In the genomic region with DNA sequence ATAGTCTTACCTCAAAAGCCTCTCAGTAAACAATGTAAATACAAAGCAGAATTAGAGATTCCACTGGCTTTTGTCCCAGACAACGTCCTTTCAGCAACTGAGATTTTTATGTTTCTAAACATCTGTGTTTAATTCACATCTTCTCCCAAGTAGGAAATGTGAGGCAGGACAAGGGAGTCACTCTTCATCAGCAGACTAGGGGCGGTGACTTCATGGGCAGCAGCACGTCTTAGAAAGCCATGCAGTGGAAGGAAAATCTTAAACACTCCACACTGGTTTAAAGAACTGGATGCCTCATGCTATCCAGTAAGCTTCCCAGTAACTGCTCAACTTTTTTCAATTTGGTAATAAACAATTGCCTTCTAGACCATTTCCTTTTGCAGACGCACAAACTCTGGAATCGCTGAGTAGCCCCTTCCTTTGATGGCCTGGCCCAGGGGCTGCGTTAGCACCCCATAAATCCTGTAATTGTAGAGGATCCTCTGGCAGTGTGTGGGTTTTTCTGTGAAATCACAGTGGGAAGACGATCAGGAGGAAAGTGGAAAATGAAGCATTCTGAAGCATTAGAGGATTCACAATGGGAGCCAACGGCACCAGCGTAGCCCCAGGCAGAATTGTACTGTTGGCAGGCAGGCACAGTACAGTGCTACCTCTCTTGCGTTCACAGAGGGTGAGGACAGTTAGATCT, we compare ENCODE assay signal across 17 mouse cellular contexts.
DNase-seq lines count a peak whose midpoint lies in the region; ATAC-seq lines count a peak whose summit lies in the region.
"Had no signal": no experiment of that assay in that cellular context is flagged by ENCODE, and none has a peak within 500 bp of the region (broad histone marks: within the 10 kb centered on the region; RNA-seq: fewer than 3 reads in every experiment).

No protein-coding gene starts in this region.

- no peak overlapping the region for H3K9ac ChIP-seq in intestine, embryonic 16.5 days (ENCODE audit: low read depth, low read length)
- no peak overlapping the region for H3K9ac ChIP-seq in intestine, embryonic 15.5 days
- no peak overlapping the region for H3K9ac ChIP-seq in embryonic facial prominence, embryonic 14.5 days (ENCODE audit: low read depth, low read length)
- no peak overlapping the region for H3K9ac ChIP-seq in limb, embryonic 15.5 days
- no peak overlapping the region for H3K9ac ChIP-seq in forebrain, embryonic 11.5 days (ENCODE audit: low read length)
- H3K9ac ChIP-seq: liver, embryonic 15.5 days had no signal

- ATAC-seq in intestine, embryonic 16.5 days = no peak
- ATAC-seq in intestine, embryonic 15.5 days = no peak
- ATAC-seq in embryonic facial prominence, embryonic 14.5 days (ENCODE audit: low read depth) = peak; percentile 86
- ATAC-seq in limb, embryonic 15.5 days (ENCODE audit: insufficient number of reproducible peaks, low FRiP score, low TSS enrichment, low read depth) = peak; percentile 89
- no peak for ATAC-seq in forebrain, embryonic 11.5 days (replicated peaks; ENCODE audit: low FRiP score)
- ATAC-seq: forebrain, embryonic 16.5 days; intestine, postnatal 0 days; midbrain, embryonic 16.5 days had no signal

- peak overlapping the region; percentile 23; the same call in 1 of the 2 replicates for H3K27ac ChIP-seq in intestine, embryonic 16.5 days (ENCODE audit: low read length)
- no peak overlapping the region for H3K27ac ChIP-seq in intestine, embryonic 15.5 days
- H3K27ac ChIP-seq in embryonic facial prominence, embryonic 14.5 days (replicated peaks; ENCODE audit: low read depth, low read length) = peak overlapping the region; percentile 73
- peak overlapping the region; percentile 77 for H3K27ac ChIP-seq in limb, embryonic 15.5 days
- no peak overlapping the region for H3K27ac ChIP-seq in forebrain, embryonic 11.5 days (ENCODE audit: low read depth, low read length)
- H3K27ac ChIP-seq: left cerebral cortex, adult 2 months; liver, embryonic 15.5 days had no signal

- peak; percentile 35 for DNase-seq in NIH3T3 (ENCODE audit: low read depth)
- DNase-seq in embryonic facial prominence, embryonic 14.5 days (ENCODE audit: low spot score) = peak; percentile 88
- no peak for DNase-seq in heart, adult 11 months
- DNase-seq in forebrain, embryonic 11.5 days (ENCODE audit: low spot score) = no peak
- DNase-seq in Muller cell, postnatal 12 days (ENCODE audit: inconsistent ontology term) = no peak
- DNase-seq: cerebellum, adult 11-12 months; heart, adult 18-20 months; heart, postnatal 36 days; right cerebral cortex, postnatal 25 days had no signal

- H3K27me3 ChIP-seq in intestine, embryonic 16.5 days (replicated peaks; ENCODE audit: control insufficient read depth, insufficient read depth, low read length) = no peaks in the 10 kb centered on the region
- H3K27me3 ChIP-seq in intestine, embryonic 15.5 days (replicated peaks) = no peaks in the 10 kb centered on the region
- H3K27me3 ChIP-seq in embryonic facial prominence, embryonic 14.5 days (replicated peaks; ENCODE audit: control insufficient read depth, insufficient read depth, low read length) = no peaks in the 10 kb centered on the region
- no peaks in the 10 kb centered on the region for H3K27me3 ChIP-seq in limb, embryonic 15.5 days
- H3K27me3 ChIP-seq in forebrain, embryonic 11.5 days (ENCODE audit: control insufficient read depth, insufficient read depth, low read length) = no peaks in the 10 kb centered on the region
- H3K27me3 ChIP-seq: liver, embryonic 15.5 days had no signal

- 56% methylated on average over 10 of the region's 10 CpGs for WGBS in intestine, embryonic 16.5 days
- 56% methylated on average over 10 of the region's 10 CpGs for WGBS in intestine, embryonic 15.5 days
- 35% methylated on average over 10 of the region's 10 CpGs for WGBS in embryonic facial prominence, embryonic 14.5 days
- 23% methylated on average over 10 of the region's 10 CpGs for WGBS in limb, embryonic 15.5 days
- 77% methylated on average over 10 of the region's 10 CpGs for WGBS in forebrain, embryonic 11.5 days

- H3K4me3 ChIP-seq in intestine, embryonic 16.5 days (ENCODE audit: low read length) = no peak overlapping the region
- no peak overlapping the region for H3K4me3 ChIP-seq in intestine, embryonic 15.5 days (replicated peaks)
- H3K4me3 ChIP-seq in embryonic facial prominence, embryonic 14.5 days (ENCODE audit: low read depth, low read length) = no peak overlapping the region
- no peak overlapping the region for H3K4me3 ChIP-seq in limb, embryonic 15.5 days
- no peak overlapping the region for H3K4me3 ChIP-seq in forebrain, embryonic 11.5 days (ENCODE audit: low read depth, low read length)
- H3K4me3 ChIP-seq: left cerebral cortex, adult 2 months; liver, embryonic 15.5 days had no signal

- H3K36me3 ChIP-seq in intestine, embryonic 16.5 days (ENCODE audit: control insufficient read depth, insufficient read depth, low read length) = no peaks in the 10 kb centered on the region
- H3K36me3 ChIP-seq in intestine, embryonic 15.5 days = no peaks in the 10 kb centered on the region
- no peaks in the 10 kb centered on the region for H3K36me3 ChIP-seq in embryonic facial prominence, embryonic 14.5 days (ENCODE audit: control insufficient read depth, insufficient read depth, low read length)
- no peaks in the 10 kb centered on the region for H3K36me3 ChIP-seq in limb, embryonic 15.5 days
- H3K36me3 ChIP-seq in forebrain, embryonic 11.5 days (ENCODE audit: control insufficient read depth, insufficient read depth, low read length) = no peaks in the 10 kb centered on the region
- H3K36me3 ChIP-seq: liver, embryonic 15.5 days had no signal

- 0 out of 2 replicates have a peak, but pooled peaks cover 4% of the 10 kb centered on the region for H3K4me1 ChIP-seq in intestine, embryonic 16.5 days (ENCODE audit: control insufficient read depth, insufficient read depth, low read length)
- no peaks in the 10 kb centered on the region for H3K4me1 ChIP-seq in intestine, embryonic 15.5 days (replicated peaks)
- H3K4me1 ChIP-seq in embryonic facial prominence, embryonic 14.5 days (ENCODE audit: control insufficient read depth, insufficient read depth, low read length) = peaks cover 22% of the 10 kb centered on the region
- peaks cover 14% of the 10 kb centered on the region for H3K4me1 ChIP-seq in limb, embryonic 15.5 days
- no peaks in the 10 kb centered on the region for H3K4me1 ChIP-seq in forebrain, embryonic 11.5 days (replicated peaks; ENCODE audit: control insufficient read depth, insufficient read depth, low read length)
- H3K4me1 ChIP-seq: liver, embryonic 15.5 days had no signal

- no peaks in the 10 kb centered on the region for H3K9me3 ChIP-seq in intestine, embryonic 16.5 days (ENCODE audit: control insufficient read depth, low read length)
- H3K9me3 ChIP-seq in intestine, embryonic 15.5 days = no peaks in the 10 kb centered on the region
- H3K9me3 ChIP-seq in embryonic facial prominence, embryonic 14.5 days (ENCODE audit: control insufficient read depth, low read length) = no peaks in the 10 kb centered on the region
- H3K9me3 ChIP-seq in limb, embryonic 15.5 days = no peaks in the 10 kb centered on the region
- no peaks in the 10 kb centered on the region for H3K9me3 ChIP-seq in forebrain, embryonic 11.5 days (ENCODE audit: control insufficient read depth, low read length)
- H3K9me3 ChIP-seq: liver, embryonic 15.5 days had no signal

- no peak overlapping the region for H3K4me2 ChIP-seq in intestine, embryonic 16.5 days (ENCODE audit: low read depth, low read length)
- H3K4me2 ChIP-seq in intestine, embryonic 15.5 days (replicated peaks) = no peak overlapping the region
- peak overlapping the region; percentile 21 for H3K4me2 ChIP-seq in embryonic facial prominence, embryonic 14.5 days (ENCODE audit: low read depth, low read length)
- peak overlapping the region; percentile 22 for H3K4me2 ChIP-seq in limb, embryonic 15.5 days
- no peak overlapping the region for H3K4me2 ChIP-seq in forebrain, embryonic 11.5 days (ENCODE audit: low read depth, low read length, severe bottlenecking)
- H3K4me2 ChIP-seq: liver, embryonic 15.5 days had no signal

Comparison
In these comparisons a context has a peak if more than half of its experiments do, and no peak if none do; other contexts are left out.
1. H3K27ac ChIP-seq: peak in intestine, embryonic 16.5 days (single experiment), embryonic facial prominence, embryonic 14.5 days (single experiment) and limb, embryonic 15.5 days (single experiment); none in intestine, embryonic 15.5 days (single experiment) and forebrain, embryonic 11.5 days (single experiment).
2. ATAC-seq: peak in embryonic facial prominence, embryonic 14.5 days (single experiment) and limb, embryonic 15.5 days (single experiment); none in intestine, embryonic 16.5 days (single experiment), intestine, embryonic 15.5 days (single experiment) and forebrain, embryonic 11.5 days (single experiment).
3. H3K4me2 ChIP-seq: peak in embryonic facial prominence, embryonic 14.5 days (single experiment) and limb, embryonic 15.5 days (single experiment); none in intestine, embryonic 16.5 days (single experiment), intestine, embryonic 15.5 days (single experiment) and forebrain, embryonic 11.5 days (single experiment).
4. DNase-seq: peak in NIH3T3 (single experiment) and embryonic facial prominence, embryonic 14.5 days (single experiment); none in heart, adult 11 months (single experiment), forebrain, embryonic 11.5 days (single experiment) and Muller cell, postnatal 12 days (single experiment).